Mouse (Mus musculus): ENCODE results near the gene Uba2. TPM values are rescaled to one million over a fixed set of nuclear protein-coding genes. Genes with fewer than 3 reads are reported as not detected.
A peak's percentile ranks its signal among the peaks of the same experiment; 100 is the strongest.

Uba2 gene
- total RNA-seq, 1 experiment, result 298 TPM

DNA sequence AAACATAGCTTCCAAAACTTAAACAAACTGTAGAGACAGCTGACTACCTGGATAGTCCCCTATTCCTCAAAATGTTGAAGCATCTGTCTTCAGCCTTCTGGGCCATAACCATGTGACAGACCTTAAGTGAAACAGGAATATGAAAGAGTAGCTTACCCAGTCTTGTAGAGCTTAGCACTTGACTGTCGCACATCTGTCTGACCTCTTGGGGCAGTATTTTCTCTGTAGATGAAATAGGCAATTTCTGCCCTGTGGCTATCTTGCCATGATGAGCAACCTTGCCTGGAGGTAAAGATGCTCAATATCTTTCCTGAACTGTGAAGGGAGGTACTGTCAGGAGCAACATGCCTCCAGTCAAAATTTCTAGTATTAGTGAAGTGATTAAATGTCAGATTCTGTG is 2.9 kb upstream of the Uba2 start:
- no peak for DNase-seq (ENCODE audit: low read depth, low spot score)
- in situ Hi-C loops (cut with MboI; ENCODE audit: low sequenced_read_pairs in 2 of 2, unreplicated experiment in 2 of 2), result no loop called here
- Histone ChIP-seq H3K36me3 (ENCODE audit: control insufficient read depth, insufficient read depth, low read length, poor library complexity, severe bottlenecking) (no peaks in the 10 kb centered on the region), H3K9me3 (ENCODE audit: control insufficient read depth, insufficient read depth, low read depth, low read length) (peaks cover 2% of the 10 kb centered on the region), H3K4me1 (ENCODE audit: control insufficient read depth in 2 of 2, insufficient read depth in 2 of 2, low read length in 2 of 2, poor library complexity in 1 of 2) (peaks cover 0 to 4% of the 10 kb centered on the region in 2 experiments; a peak in 1 of 4 replicates), H3K9ac (ENCODE audit: insufficient read depth, low read depth, low read length, poor library complexity, severe bottlenecking) (no peak overlapping the region), H3K4me3 (ENCODE audit: insufficient read depth in 1 of 2, low read depth in 1 of 2, low read length in 2 of 2, poor library complexity in 1 of 2, severe bottlenecking in 1 of 2) (no peak overlapping the region), H3K27ac (ENCODE audit: insufficient read depth, low read depth, low read length, poor library complexity, severe bottlenecking) (no peak overlapping the region)
- no peak for TF ChIP-seq CHD2 (IDR thresholded peaks at IDR 0.05; ENCODE audit: low read depth, low read length)
- no peak for TF ChIP-seq HCFC1 (IDR thresholded peaks at IDR 0.05; ENCODE audit: borderline replicate concordance, insufficient read depth, low read length)
- TF ChIP-seq MAFK (IDR thresholded peaks at IDR 0.05; ENCODE audit: insufficient read depth, low read depth, low read length), result no peak
- TF ChIP-seq ZNF384 (IDR thresholded peaks at IDR 0.05; ENCODE audit: low read depth, low read length), result no peak
- no peak for TF ChIP-seq ZC3H11A (IDR thresholded peaks at IDR 0.05; ENCODE audit: borderline replicate concordance, low read depth, low read length)

DNA sequence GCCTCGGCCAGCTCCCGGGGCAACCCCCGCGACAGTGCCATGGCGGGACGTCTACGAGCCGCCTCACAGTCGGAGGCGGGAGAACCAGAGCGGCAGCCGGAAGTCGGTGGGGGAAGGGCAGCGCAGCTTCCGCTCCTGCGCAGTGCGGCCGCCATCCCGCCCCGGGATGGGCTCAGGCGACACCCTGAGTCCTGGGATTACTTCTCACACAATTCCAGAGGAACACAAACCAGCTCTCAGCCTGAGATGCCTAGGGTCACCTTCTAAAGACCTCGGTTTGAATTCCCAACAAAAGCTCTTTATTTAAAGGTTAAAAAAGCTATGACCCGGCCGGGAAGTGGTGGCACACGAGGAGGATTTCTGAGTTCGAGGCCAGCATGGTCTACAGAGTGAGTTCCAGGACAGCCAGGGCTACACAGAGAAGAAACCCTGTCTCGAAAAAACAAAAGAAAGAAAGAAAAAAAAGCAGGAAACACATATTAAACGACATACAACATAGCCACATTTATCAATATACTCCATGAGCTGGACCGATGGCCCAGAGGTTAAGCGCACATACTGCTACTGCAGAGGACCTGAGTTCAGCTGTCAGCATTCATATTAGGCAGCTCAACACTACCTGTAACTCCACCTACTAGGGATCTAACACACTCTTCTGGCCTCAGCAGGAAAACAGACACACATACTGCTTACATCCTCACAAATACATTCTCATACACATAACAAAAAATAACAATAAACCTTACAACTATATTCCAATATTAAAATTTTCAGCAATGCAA is 738 bp downstream of the Uba2 start:
- Histone ChIP-seq H3K4me1 (ENCODE audit: control insufficient read depth in 2 of 2, insufficient read depth in 2 of 2, low read length in 2 of 2, poor library complexity in 1 of 2) (peaks cover 5 to 8% of the 10 kb centered on the region in 2 experiments; a peak in 1 of 4 replicates), H3K9me3 (ENCODE audit: control insufficient read depth, insufficient read depth, low read depth, low read length) (no peaks in the 10 kb centered on the region), H3K36me3 (ENCODE audit: control insufficient read depth, insufficient read depth, low read length, poor library complexity, severe bottlenecking) (peaks cover 12% of the 10 kb centered on the region), H3K27ac (ENCODE audit: insufficient read depth, low read depth, low read length, poor library complexity, severe bottlenecking) (peak overlapping the region; percentile 88), H3K4me3 (ENCODE audit: insufficient read depth in 1 of 2, low read depth in 1 of 2, low read length in 2 of 2, poor library complexity in 1 of 2, severe bottlenecking in 1 of 2) (peak overlapping the region; percentile 81 to 88), H3K9ac (ENCODE audit: insufficient read depth, low read depth, low read length, poor library complexity, severe bottlenecking) (peak overlapping the region; percentile 94)
- in situ Hi-C loops (cut with MboI; ENCODE audit: low sequenced_read_pairs in 2 of 2, unreplicated experiment in 2 of 2), result no loop called here
- TF ChIP-seq HCFC1 (IDR thresholded peaks at IDR 0.05; ENCODE audit: borderline replicate concordance, insufficient read depth, low read length) (peak; percentile 76; the same call in 1 of the 2 replicates), ZNF384 (IDR thresholded peaks at IDR 0.05; ENCODE audit: low read depth, low read length) (no peak), CHD2 (IDR thresholded peaks at IDR 0.05; ENCODE audit: low read depth, low read length) (peak; percentile 49)
- DNase-seq (ENCODE audit: low read depth, low spot score), result peak; percentile 76

DNA sequence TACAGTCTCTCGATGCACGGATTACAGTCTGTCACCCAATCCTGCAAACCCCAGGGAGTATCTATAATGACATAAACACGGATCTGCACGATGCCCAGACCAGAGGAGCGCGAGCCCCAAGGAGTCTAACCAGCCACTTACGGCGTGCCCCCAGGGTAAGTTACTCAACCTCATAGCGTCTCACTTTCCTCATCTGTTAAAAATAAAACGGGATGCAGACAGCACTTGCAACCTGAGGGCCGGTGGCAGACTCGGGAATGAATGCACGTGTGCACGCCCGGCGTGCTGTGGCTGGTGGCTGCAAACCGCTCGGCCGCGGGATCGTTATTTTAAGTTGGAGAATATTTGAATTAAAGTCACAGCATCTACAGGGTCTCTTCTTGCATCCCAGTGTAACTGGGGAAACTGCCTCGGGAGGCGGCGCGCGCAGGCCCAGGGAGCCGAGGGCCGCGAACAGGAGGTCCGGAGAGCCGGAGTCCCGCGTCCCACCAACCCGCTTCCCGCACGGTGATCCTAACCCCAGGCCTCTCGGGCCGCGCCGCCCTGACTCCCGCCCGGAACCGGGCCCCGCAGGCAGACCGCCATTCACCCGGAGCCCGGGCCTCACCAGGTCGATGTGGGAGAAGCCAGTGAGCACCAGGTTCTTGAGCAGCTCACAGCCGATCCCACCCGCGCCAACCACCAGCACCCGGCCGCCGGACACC is 1.5 kb downstream of the Uba2 start:
- no peak; the same call in none of the 2 replicates for TF ChIP-seq CHD2 (IDR thresholded peaks at IDR 0.05; ENCODE audit: low read depth, low read length)
- DNase-seq (ENCODE audit: low read depth, low spot score), result no peak
- Histone ChIP-seq H3K27ac (ENCODE audit: insufficient read depth, low read depth, low read length, poor library complexity, severe bottlenecking) (peak overlapping the region; percentile 88), H3K36me3 (ENCODE audit: control insufficient read depth, insufficient read depth, low read length, poor library complexity, severe bottlenecking) (peaks cover 19% of the 10 kb centered on the region), H3K9ac (ENCODE audit: insufficient read depth, low read depth, low read length, poor library complexity, severe bottlenecking) (peak overlapping the region; percentile 94), H3K9me3 (ENCODE audit: control insufficient read depth, insufficient read depth, low read depth, low read length) (no peaks in the 10 kb centered on the region), H3K4me3 (ENCODE audit: insufficient read depth in 1 of 2, low read depth in 1 of 2, low read length in 2 of 2, poor library complexity in 1 of 2, severe bottlenecking in 1 of 2) (peak overlapping the region; percentile 81 to 88), H3K4me1 (ENCODE audit: control insufficient read depth in 2 of 2, insufficient read depth in 2 of 2, low read length in 2 of 2, poor library complexity in 1 of 2) (peaks cover 5 to 10% of the 10 kb centered on the region in 2 experiments; a peak in 1 of 4 replicates)
- in situ Hi-C loops (cut with MboI; ENCODE audit: low sequenced_read_pairs in 2 of 2, unreplicated experiment in 2 of 2), result no loop called here

DNA sequence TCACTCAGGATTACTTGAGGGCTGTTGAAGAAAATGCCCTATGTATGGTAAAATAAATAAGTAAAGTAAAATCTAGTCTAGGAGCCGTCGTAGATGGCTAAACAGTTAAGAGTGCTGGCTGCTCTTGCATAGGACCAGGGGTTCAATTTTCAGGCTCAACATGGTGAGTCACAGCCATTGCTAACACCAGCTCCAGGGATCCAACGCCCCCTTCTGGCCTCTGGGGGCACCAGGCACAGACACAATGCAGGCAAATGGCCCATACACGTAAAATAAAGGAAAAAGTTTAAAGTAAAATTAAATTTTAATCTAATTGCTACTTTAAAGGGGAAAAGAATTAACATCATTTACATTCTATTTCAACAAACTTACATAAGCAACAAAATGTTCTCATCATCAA is 2.5 kb downstream of the Uba2 start:
- Histone ChIP-seq H3K9ac (ENCODE audit: insufficient read depth, low read depth, low read length, poor library complexity, severe bottlenecking) (peak overlapping the region; percentile 75; the same call in 1 of the 2 replicates), H3K4me3 (ENCODE audit: insufficient read depth in 1 of 2, low read depth in 1 of 2, low read length in 2 of 2, poor library complexity in 1 of 2, severe bottlenecking in 1 of 2) (peak overlapping the region; percentile 64 to 88), H3K36me3 (ENCODE audit: control insufficient read depth, insufficient read depth, low read length, poor library complexity, severe bottlenecking) (peaks cover 30% of the 10 kb centered on the region), H3K4me1 (ENCODE audit: control insufficient read depth in 2 of 2, insufficient read depth in 2 of 2, low read length in 2 of 2, poor library complexity in 1 of 2) (peaks cover 5 to 10% of the 10 kb centered on the region in 2 experiments; a peak in 1 of 4 replicates), H3K9me3 (ENCODE audit: control insufficient read depth, insufficient read depth, low read depth, low read length) (no peaks in the 10 kb centered on the region), H3K27ac (ENCODE audit: insufficient read depth, low read depth, low read length, poor library complexity, severe bottlenecking) (peak overlapping the region; percentile 30; the same call in 1 of the 2 replicates)
- TF ChIP-seq MAFK (IDR thresholded peaks at IDR 0.05; ENCODE audit: insufficient read depth, low read depth, low read length) (peak; percentile 75), ZC3H11A (IDR thresholded peaks at IDR 0.05; ENCODE audit: borderline replicate concordance, low read depth, low read length) (no peak)
- in situ Hi-C loops (cut with MboI; ENCODE audit: low sequenced_read_pairs in 2 of 2, unreplicated experiment in 2 of 2), result no loop called here
- peak; percentile 84 for DNase-seq (ENCODE audit: low read depth, low spot score)

All from ES-E14 (cell line).